Mouse (Mus musculus): ENCODE measurements around the gene Gas8.

GRCm38 (mm10) chr8:123518667-123519066 is at the start of gene Gas8:
- TF ChIP-seq POLR2A (IDR thresholded peaks at IDR 0.05; ENCODE audit: control insufficient read depth, extremely low read depth, insufficient read depth, low read length, poor library complexity), result no peak
- no peak for TF ChIP-seq CTCF (IDR thresholded peaks at IDR 0.05; ENCODE audit: borderline replicate concordance, control insufficient read depth, extremely low read depth, insufficient read depth, low read length, poor library complexity)
